Comparison of ENCODE assay signal across 8 mouse cellular contexts in the genomic region with DNA sequence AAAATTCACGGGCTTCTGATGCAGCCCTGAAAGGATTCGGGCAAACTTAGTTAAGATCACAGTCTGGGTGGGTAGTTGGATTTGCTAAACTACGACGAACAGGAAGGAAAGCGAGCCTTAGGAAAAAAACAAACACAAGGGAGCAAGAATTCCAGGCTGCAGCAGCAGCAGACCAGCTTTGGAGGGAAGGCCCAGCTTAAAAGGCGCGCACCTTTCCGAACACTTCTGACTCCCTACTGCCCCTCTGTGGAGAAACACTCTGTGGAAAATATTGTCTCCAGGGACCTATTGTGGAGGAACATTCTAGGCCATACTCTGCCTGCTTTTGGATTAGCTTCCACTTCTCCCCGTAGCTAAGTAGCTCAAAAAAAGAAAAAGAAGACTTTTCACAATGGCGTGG. TPM values are rescaled to one million over a fixed set of nuclear protein-coding genes. Genes with fewer than 3 reads are reported as not detected.
DNase-seq lines count a peak whose midpoint lies in the region; ATAC-seq lines count a peak whose summit lies in the region.

No protein-coding gene starts in this region.

- 15% methylated on average over 10 of the region's 10 CpGs for WGBS in forebrain, embryonic 13.5 days
- WGBS in hindbrain, embryonic 11.5 days, result 19% methylated on average over 10 of the region's 10 CpGs
- 23% methylated on average over 10 of the region's 10 CpGs for WGBS in stomach, embryonic 15.5 days

- DNase-seq in 3T3-L1 (ENCODE audit: low read depth, low spot score) (peak; percentile 1), NIH3T3 (ENCODE audit: low read depth) (peak; percentile 4)
- peak; percentile 72 for DNase-seq in hindbrain, embryonic 11.5 days (ENCODE audit: low spot score)
- DNase-seq in layer of hippocampus, postnatal 36 days, result peak; percentile 2 to 3
- peak; percentile 67 for DNase-seq in lung, postnatal 10 days
- DNase-seq in spleen, postnatal 4 days (ENCODE audit: low spot score in 2 of 2), result no peak

- ATAC-seq in forebrain, embryonic 13.5 days, result peak; percentile 38; the same call in 1 of the 2 replicates
- peak; percentile 59; the same call in 1 of the 2 replicates for ATAC-seq in hindbrain, embryonic 11.5 days (ENCODE audit: low FRiP score)
- ATAC-seq in stomach, embryonic 15.5 days (ENCODE audit: insufficient read depth, low FRiP score, low read depth), result 0 out of 2 replicates have a peak, but pooled peaks have one; percentile 43

- peaks cover 14% of the 10 kb centered on the region for H3K4me1 ChIP-seq in forebrain, embryonic 13.5 days
- no peaks in the 10 kb centered on the region for H3K4me1 ChIP-seq in hindbrain, embryonic 11.5 days (replicated peaks; ENCODE audit: control insufficient read depth, insufficient read depth, low read length)
- H3K4me1 ChIP-seq in stomach, embryonic 15.5 days, result no peaks in the 10 kb centered on the region

- no peak overlapping the region for H3K27ac ChIP-seq in forebrain, embryonic 13.5 days
- H3K27ac ChIP-seq in hindbrain, embryonic 11.5 days (ENCODE audit: low read depth, low read length), result 0 out of 2 replicates have a peak overlapping the region, but pooled peaks have one; percentile 71
- H3K27ac ChIP-seq in stomach, embryonic 15.5 days, result peak overlapping the region; percentile 80

- no peak overlapping the region for H3K9ac ChIP-seq in forebrain, embryonic 13.5 days
- no peak overlapping the region; the same call in 1 of the 2 replicates for H3K9ac ChIP-seq in hindbrain, embryonic 11.5 days (ENCODE audit: low read depth, low read length)
- no peak overlapping the region for H3K9ac ChIP-seq in stomach, embryonic 15.5 days

- no peak overlapping the region for H3K4me3 ChIP-seq in forebrain, embryonic 13.5 days
- no peak overlapping the region for H3K4me3 ChIP-seq in hindbrain, embryonic 11.5 days (ENCODE audit: low read depth, low read length)
- no peak overlapping the region for H3K4me3 ChIP-seq in stomach, embryonic 15.5 days (replicated peaks)

- no peaks in the 10 kb centered on the region for H3K27me3 ChIP-seq in forebrain, embryonic 13.5 days
- H3K27me3 ChIP-seq in hindbrain, embryonic 11.5 days (ENCODE audit: control insufficient read depth, insufficient read depth, low read length), result no peaks in the 10 kb centered on the region
- H3K27me3 ChIP-seq in stomach, embryonic 15.5 days (replicated peaks), result no peaks in the 10 kb centered on the region

- H3K36me3 ChIP-seq in forebrain, embryonic 13.5 days (ENCODE audit: poor library complexity, severe bottlenecking), result no peaks in the 10 kb centered on the region
- H3K36me3 ChIP-seq in hindbrain, embryonic 11.5 days (ENCODE audit: control insufficient read depth, insufficient read depth, low read length), result no peaks in the 10 kb centered on the region
- H3K36me3 ChIP-seq in stomach, embryonic 15.5 days, result no peaks in the 10 kb centered on the region

- peak overlapping the region; percentile 14 for H3K4me2 ChIP-seq in forebrain, embryonic 13.5 days
- peak overlapping the region; percentile 8 for H3K4me2 ChIP-seq in hindbrain, embryonic 11.5 days (replicated peaks; ENCODE audit: low read depth, low read length)
- peak overlapping the region; percentile 30 for H3K4me2 ChIP-seq in stomach, embryonic 15.5 days

- H3K9me3 ChIP-seq in forebrain, embryonic 13.5 days (replicated peaks), result no peaks in the 10 kb centered on the region
- H3K9me3 ChIP-seq in hindbrain, embryonic 11.5 days (ENCODE audit: control insufficient read depth, low read length), result no peaks in the 10 kb centered on the region
- no peaks in the 10 kb centered on the region for H3K9me3 ChIP-seq in stomach, embryonic 15.5 days

RNA-seq across cellular contexts. Expression of gene Gpc3, which starts 38.2 kb away (rescaled TPM):
- 33.5 and 34.9 TPM in 2 replicates for polyA plus RNA-seq in forebrain, embryonic 13.5 days (2015; fragmentation: Nextera tagmentation; extraction: Ambion mirVana)
- polyA plus RNA-seq in hindbrain, embryonic 11.5 days (2014; fragmentation: Nextera tagmentation; extraction: Ambion mirVana), result 320 and 338 TPM in 2 replicates
- 1 to 10 TPM; 5.7 to 6.2 TPM for total RNA-seq in layer of hippocampus, postnatal 36 days (2021)
- 581 and 596 TPM in 2 replicates for polyA plus RNA-seq in stomach, embryonic 15.5 days (2015; fragmentation: Nextera tagmentation; extraction: Ambion mirVana)

Comparison
In these comparisons a context has a peak if more than half of its experiments do, and no peak if none do; other contexts are left out.
1. DNase-seq: peak in 3T3-L1 (single experiment), NIH3T3 (single experiment), hindbrain, embryonic 11.5 days (single experiment), layer of hippocampus, postnatal 36 days (2 of 2) and lung, postnatal 10 days (single experiment); none in spleen, postnatal 4 days (0 of 2).
2. Peak in every context shown above with its lines, with median percentiles within 50 percentile points of each other: ATAC-seq and H3K4me2 ChIP-seq.